Mouse (Mus musculus): ENCODE data around the gene Gm12117. TPM values are rescaled to one million over a fixed set of nuclear protein-coding genes. Genes with fewer than 3 reads are reported as not detected.

The Gm12117 gene
- polyA plus RNA-seq, 1 experiment: not detected

DNA sequence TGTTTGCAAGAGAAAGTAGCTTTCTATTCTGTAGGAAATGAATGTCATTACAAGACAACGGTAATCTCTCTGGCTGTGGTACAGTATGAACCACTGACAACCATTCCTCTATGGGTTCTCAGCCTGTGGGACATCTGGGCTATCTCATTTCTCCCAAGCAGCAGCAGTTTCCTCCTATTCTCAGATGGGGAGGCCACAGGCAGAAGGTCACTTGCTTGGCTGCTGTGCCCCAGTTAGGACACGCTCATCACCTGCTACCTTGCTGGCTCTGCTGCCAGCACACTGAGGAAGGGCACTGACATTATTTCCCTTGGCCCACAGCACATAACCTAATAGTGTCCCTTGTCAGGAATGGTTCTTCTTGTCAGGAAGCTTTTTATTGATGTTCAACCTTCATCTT, 48.4 kb downstream of the Gm12117 start:
- no peaks in the 10 kb centered on the region for H3K79me2 ChIP-seq (ENCODE audit: control insufficient read depth, insufficient read depth)
- no peak overlapping the region for H3K4me2 ChIP-seq (ENCODE audit: low read depth)
- H3ac ChIP-seq (ENCODE audit: control insufficient read depth, insufficient read length): no peak overlapping the region
- TF ChIP-seq POLR2A (IDR thresholded peaks at IDR 0.05; ENCODE audit: insufficient read length, low read depth) (no peak), USF1 (IDR thresholded peaks at IDR 0.05; ENCODE audit: low read depth) (no peak), REST (IDR thresholded peaks at IDR 0.05; ENCODE audit: insufficient read depth, insufficient read length) (no peak), MYOG (IDR thresholded peaks at IDR 0.05; ENCODE audit: control insufficient read depth in 1 of 3, insufficient read depth in 1 of 3, insufficient read length in 2 of 3, low read depth in 2 of 3) (no peak), SRF (IDR thresholded peaks at IDR 0.05; ENCODE audit: control insufficient read depth, insufficient read length, low read depth) (no peak), MAX (IDR thresholded peaks at IDR 0.05; ENCODE audit: low read depth) (no peak)
- H3K4me3 ChIP-seq: no peak overlapping the region
- H3K36me3 ChIP-seq (ENCODE audit: control insufficient read depth, insufficient read depth): no peaks in the 10 kb centered on the region
- H3K27me3 ChIP-seq (ENCODE audit: control insufficient read depth, insufficient read depth, insufficient read length): no peaks in the 10 kb centered on the region

DNA sequence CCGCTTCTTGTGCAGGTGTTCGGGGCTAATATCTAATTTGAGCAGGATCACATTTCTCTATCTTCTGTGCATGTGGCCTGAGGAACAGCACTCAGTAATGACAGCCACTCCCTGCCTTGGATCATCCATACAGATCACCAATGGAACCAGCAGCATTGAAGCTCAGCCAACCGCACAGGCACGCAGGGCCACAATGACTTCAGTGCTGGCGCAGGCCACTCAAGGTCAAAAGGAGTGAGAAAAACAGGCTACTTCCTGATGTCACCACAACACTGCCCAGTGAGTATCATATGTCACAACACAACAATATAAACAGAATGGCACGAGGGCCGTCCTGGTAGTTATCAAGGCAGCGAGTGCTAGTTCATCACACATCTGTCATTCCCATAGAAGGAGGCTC, 50.0 kb downstream of the Gm12117 start:
- Histone ChIP-seq H3K36me3 (ENCODE audit: control insufficient read depth, insufficient read depth) (no peaks in the 10 kb centered on the region), H3ac (ENCODE audit: control insufficient read depth, insufficient read length) (no peak overlapping the region), H3K4me3 (no peak overlapping the region), H3K4me2 (ENCODE audit: low read depth) (no peak overlapping the region), H3K79me2 (ENCODE audit: control insufficient read depth, insufficient read depth) (no peaks in the 10 kb centered on the region), H3K27me3 (ENCODE audit: control insufficient read depth, insufficient read depth, insufficient read length) (no peaks in the 10 kb centered on the region)
- TF ChIP-seq POLR2AphosphoS2 (IDR thresholded peaks at IDR 0.05; ENCODE audit: insufficient read length, low read depth) (no peak), TCF3 (IDR thresholded peaks at IDR 0.05; ENCODE audit: insufficient read length, low read depth) (no peak), MYOD1 (IDR thresholded peaks at IDR 0.05; ENCODE audit: control insufficient read depth in 1 of 3, insufficient read length in 2 of 3, low read depth in 2 of 3) (no peak), TCF12 (IDR thresholded peaks at IDR 0.05; ENCODE audit: insufficient read depth, poor library complexity, severe bottlenecking) (no peak), MYOG (IDR thresholded peaks at IDR 0.05; ENCODE audit: control insufficient read depth in 1 of 3, insufficient read depth in 1 of 3, insufficient read length in 2 of 3, low read depth in 2 of 3) (no peak), E2F4 (IDR thresholded peaks at IDR 0.05; ENCODE audit: insufficient read depth) (no peak), USF1 (IDR thresholded peaks at IDR 0.05; ENCODE audit: low read depth) (no peak), POLR2A (IDR thresholded peaks at IDR 0.05; ENCODE audit: insufficient read length, low read depth) (no peak), SRF (IDR thresholded peaks at IDR 0.05; ENCODE audit: control insufficient read depth, insufficient read length, low read depth) (no peak), MAX (IDR thresholded peaks at IDR 0.05; ENCODE audit: low read depth) (no peak), REST (IDR thresholded peaks at IDR 0.05; ENCODE audit: insufficient read depth, insufficient read length) (no peak), CEBPB (IDR thresholded peaks at IDR 0.05; ENCODE audit: insufficient read depth, poor library complexity, severe bottlenecking) (no peak)

Other genes starting within 250 kb of the Gm12117 start
- 0.07 TPM for gene Fgf18, start 129.3 kb downstream of the Gm12117 start, polyA plus RNA-seq (2012; fragmentation: generic; extraction: Trizol)
- gene Npm1, start 113.5 kb downstream of the Gm12117 start, polyA plus RNA-seq (2012; fragmentation: generic; extraction: Trizol): 244 TPM
- not detected for gene Tlx3, start 73.1 kb downstream of the Gm12117 start, polyA plus RNA-seq (2012; fragmentation: generic; extraction: Trizol)
- not detected for gene Ranbp17, start 237.0 kb upstream of the Gm12117 start, polyA plus RNA-seq (2012; fragmentation: generic; extraction: Trizol)

Data from myocyte (in vitro differentiated cells).